Mouse (Mus musculus) liver, embryonic 15.5 days (tissue): ENCODE data around the gene Fcgr3. TPM values are rescaled to one million over a fixed set of nuclear protein-coding genes. Genes with fewer than 3 reads are reported as not detected.
"Not testable (repeated sequence)": the region's sequence is repeated elsewhere in the genome, so short reads cannot be mapped to it uniquely, and the experiment has no call there.

Source experiments
- ATAC-seq: fragments of 200-750 bp; cut with Nextera tagmentation; 2 replicates; pipeline ENCODE4 v1.8.0; 2017; ENCODE audit warnings: moderate number of reproducible peaks, mild to moderate bottlenecking, moderate library complexity; ENCODE audit not compliant: insufficient read depth
- H3K27ac ChIP-seq: fragments of 300-500 bp; sonication (generic); replicated peaks from 2 replicates; pipeline ENCODE4 v1.5.1; 2015; ENCODE audit warnings: mild to moderate bottlenecking, inconsistent platforms
- H3K27me3 ChIP-seq: fragments of 300-500 bp; sonication (generic); 2 replicates; pipeline ENCODE4 v1.6.1; 2015; ENCODE audit warnings: mild to moderate bottlenecking, inconsistent platforms
- H3K36me3 ChIP-seq: fragments of 300-500 bp; sonication (generic); replicated peaks from 2 replicates; pipeline ENCODE4 v1.6.1; 2015; ENCODE audit warnings: moderate library complexity, mild to moderate bottlenecking, inconsistent platforms
- H3K4me1 ChIP-seq: fragments of 300-500 bp; sonication (generic); replicated peaks from 2 replicates; pipeline ENCODE4 v1.6.1; 2015; ENCODE audit warnings: inconsistent platforms
- H3K4me2 ChIP-seq: fragments of 300-500 bp; sonication (generic); 2 replicates; pipeline ENCODE4 v1.6.1; 2015; ENCODE audit warnings: moderate library complexity, mild to moderate bottlenecking, inconsistent platforms
- H3K4me3 ChIP-seq: fragments of 300-500 bp; sonication (generic); replicated peaks from 2 replicates; pipeline ENCODE4 v1.5.1; 2015; ENCODE audit warnings: mild to moderate bottlenecking, inconsistent platforms
- H3K9ac ChIP-seq: fragments of 300-500 bp; sonication (generic); 2 replicates; pipeline ENCODE4 v1.6.1; 2015; ENCODE audit warnings: moderate library complexity, mild to moderate bottlenecking, inconsistent platforms
- H3K9me3 ChIP-seq: fragments of 300-500 bp; sonication (generic); replicated peaks from 2 replicates; pipeline ENCODE4 v1.6.1; 2016; ENCODE audit warnings: inconsistent platforms
- WGBS: fragments of 180-500 bp; shearing (Covaris S2); methylation state at CpG from one replicate; pipeline ENCODE4 v1.1.7; 2015; ENCODE audit warnings: mixed read lengths; ENCODE audit not compliant: insufficient replicate concordance; 5-methylcytosine and 5-hydroxymethylcytosine counted together
- polyA plus RNA-seq: library from polyadenylated mRNA; unstranded; fragments of >200 nt; fragmentation: Nextera tagmentation; extraction: Ambion mirVana; gene quantifications from 2 replicates; pipeline ENCODE4 v1.2.1, GENCODE M21; 2015

Gene Fcgr3
- polyA plus RNA-seq, result 27.2 and 28.0 TPM in 2 replicates

- not testable (repeated sequence) for H3K36me3 ChIP-seq, H3K9me3 ChIP-seq
- ATAC-seq, result peak; percentile 69
- Histone ChIP-seq H3K9ac (peak within 1 kb of the TSS; percentile 7), H3K4me2 (peak within 1 kb of the TSS; percentile 63), H3K4me1 (peaks cover 20% of the 10 kb centered on the region), H3K27ac (peak within 1 kb of the TSS; percentile 2; the same call in 1 of the 2 replicates), H3K27me3 (peaks cover 36% of the 10 kb centered on the region), H3K4me3 (peak within 1 kb of the TSS; percentile 47)
- 1% methylated on average over 46 of the region's 75 CpGs for WGBS
Measured at GRCm38 (mm10) chr1:171064491-171065242, at the start of gene Fcgr3. Fcgr3 (minus strand) TSS chr1:171064935.

GRCm38 (mm10) chr1:171113873-171114299 is 49.2 kb upstream of the Fcgr3 start, which contains the start of gene Cfap126:
Cfap126 (plus strand) TSS chr1:171113918.
- Histone ChIP-seq H3K9ac (peak within 1 kb of the TSS; percentile 66), H3K27ac (peak within 1 kb of the TSS; percentile 73), H3K36me3 (no peaks in the 10 kb centered on the region), H3K9me3 (no peaks in the 10 kb centered on the region), H3K4me1 (peaks cover 77% of the 10 kb centered on the region), H3K4me2 (peak within 1 kb of the TSS; percentile 85), H3K4me3 (peak within 1 kb of the TSS; percentile 64), H3K27me3 (no peaks in the 10 kb centered on the region)
- 2% methylated on average over 24 of the region's 24 CpGs for WGBS
- ATAC-seq, result peak; percentile 17; the same call in 1 of the 2 replicates

- H3K4me1 ChIP-seq, result peaks cover 73% of the 10 kb centered on the region
- H3K4me2 ChIP-seq, result peak overlapping the region; percentile 85
Measured at GRCm38 (mm10) chr1:171112986-171113385, 48.3 kb upstream of the Fcgr3 start.

GRCm38 (mm10) chr1:171111781-171112575 is 47.2 kb upstream of the Fcgr3 start:
- Histone ChIP-seq H3K27ac (peak overlapping the region; percentile 88), H3K9ac (peak overlapping the region; percentile 61), H3K9me3 (no peaks in the 10 kb centered on the region), H3K4me2 (peak overlapping the region; percentile 85), H3K4me1 (peaks cover 68% of the 10 kb centered on the region), H3K4me3 (peak overlapping the region; percentile 69), H3K36me3 (no peaks in the 10 kb centered on the region), H3K27me3 (no peaks in the 10 kb centered on the region)
- WGBS, result 3% methylated on average over 15 of the region's 15 CpGs
- peak; percentile 10 for ATAC-seq

More at GRCm38 (mm10) chr1:171112986-171113385, 48.3 kb upstream of the Fcgr3 start:
- whole genome bisulfite sequencing, result 63% methylated on average over 4 of the region's 4 CpGs
- no peaks in the 10 kb centered on the region for H3K27me3 ChIP-seq
- H3K36me3 ChIP-seq, result no peaks in the 10 kb centered on the region
- H3K9ac ChIP-seq, result no peak overlapping the region
- no peak overlapping the region for H3K27ac ChIP-seq
- H3K4me3 ChIP-seq, result no peak overlapping the region
- no peak for ATAC-seq
- no peaks in the 10 kb centered on the region for H3K9me3 ChIP-seq

GRCm38 (mm10) chr1:171111020-171111780 is 46.5 kb upstream of the Fcgr3 start:
- WGBS, result under 1% methylated on average over 38 of the region's 38 CpGs
- Histone ChIP-seq H3K9me3 (no peaks in the 10 kb centered on the region), H3K27ac (peak overlapping the region; percentile 88), H3K27me3 (no peaks in the 10 kb centered on the region), H3K4me2 (peak overlapping the region; percentile 85), H3K4me1 (peaks cover 61% of the 10 kb centered on the region), H3K4me3 (peak overlapping the region; percentile 69), H3K9ac (peak overlapping the region; percentile 61), H3K36me3 (no peaks in the 10 kb centered on the region)
- ATAC-seq, result peak; percentile 85

- Histone ChIP-seq H3K27me3 (no peaks in the 10 kb centered on the region), H3K4me2 (peak overlapping the region; percentile 85), H3K9ac (peak overlapping the region; percentile 58; the same call in 1 of the 2 replicates), H3K9me3 (no peaks in the 10 kb centered on the region), H3K27ac (0 out of 2 replicates have a peak overlapping the region, but pooled peaks have one; percentile 14), H3K4me3 (peak overlapping the region; percentile 69), H3K4me1 (peaks cover 55% of the 10 kb centered on the region), H3K36me3 (no peaks in the 10 kb centered on the region)
- no peak for ATAC-seq
- 24% methylated on average over 15 of the region's 15 CpGs for WGBS
Measured at GRCm38 (mm10) chr1:171110659-171111019, 45.9 kb upstream of the Fcgr3 start.

- H3K4me2 ChIP-seq, result no peak overlapping the region
- H3K27ac ChIP-seq, result no peak overlapping the region
- 43% methylated on average over 9 of the region's 9 CpGs for WGBS
- no peak overlapping the region for H3K4me3 ChIP-seq
- no peak overlapping the region for H3K9ac ChIP-seq
- H3K36me3 ChIP-seq, result no peaks in the 10 kb centered on the region
- no peak; the same call in 1 of the 2 replicates for ATAC-seq
- no peaks in the 10 kb centered on the region for H3K27me3 ChIP-seq
- no peaks in the 10 kb centered on the region for H3K9me3 ChIP-seq
- H3K4me1 ChIP-seq, result peaks cover 46% of the 10 kb centered on the region
Measured at GRCm38 (mm10) chr1:171109620-171110019, 44.9 kb upstream of the Fcgr3 start.

GRCm38 (mm10) chr1:171105226-171105625 is 40.5 kb upstream of the Fcgr3 start:
- H3K27ac ChIP-seq, result no peak overlapping the region
- WGBS, result 71% methylated on average over 6 of the region's 6 CpGs
- no peak overlapping the region for H3K9ac ChIP-seq
- no peaks in the 10 kb centered on the region for H3K9me3 ChIP-seq
- H3K4me3 ChIP-seq, result no peak overlapping the region
- no peaks in the 10 kb centered on the region for H3K27me3 ChIP-seq
- peaks cover 40% of the 10 kb centered on the region for H3K4me1 ChIP-seq
- ATAC-seq, result no peak
- H3K36me3 ChIP-seq, result no peaks in the 10 kb centered on the region
- H3K4me2 ChIP-seq, result no peak overlapping the region

- Histone ChIP-seq H3K27ac (peak overlapping the region; percentile 9), H3K9me3 (no peaks in the 10 kb centered on the region), H3K4me1 (peaks cover 39% of the 10 kb centered on the region), H3K4me2 (peak overlapping the region; percentile 94), H3K4me3 (peak overlapping the region; percentile 73), H3K36me3 (no peaks in the 10 kb centered on the region), H3K27me3 (no peaks in the 10 kb centered on the region), H3K9ac (no peak overlapping the region; the same call in 1 of the 2 replicates)
- 8% methylated on average over 10 of the region's 10 CpGs for WGBS
- ATAC-seq, result peak; percentile 9
Measured at GRCm38 (mm10) chr1:171103179-171103840, 38.6 kb upstream of the Fcgr3 start.

- Histone ChIP-seq H3K4me3 (peak overlapping the region; percentile 73), H3K4me1 (peaks cover 45% of the 10 kb centered on the region), H3K27ac (peak overlapping the region; percentile 76), H3K4me2 (peak overlapping the region; percentile 94), H3K36me3 (no peaks in the 10 kb centered on the region), H3K27me3 (no peaks in the 10 kb centered on the region), H3K9ac (peak overlapping the region; percentile 67), H3K9me3 (no peaks in the 10 kb centered on the region)
- under 1% methylated on average over 35 of the region's 35 CpGs for WGBS
- ATAC-seq, result peak; percentile 80
Measured at GRCm38 (mm10) chr1:171102547-171103177, 37.9 kb upstream of the Fcgr3 start.
